Mouse (Mus musculus) heart, embryonic 13.5 days (tissue): Measurements from ENCODE around the gene Rdh5. TPM values are rescaled to one million over a fixed set of nuclear protein-coding genes. Genes with fewer than 3 reads are reported as not detected.

ENCODE experiments used
- ATAC-seq: fragments of 200-750 bp; cut with Nextera tagmentation; 2 replicates; pipeline ENCODE4 v1.8.0; 2017; ENCODE audit warnings: moderate TSS enrichment; ENCODE audit not compliant: insufficient number of reproducible peaks, low FRiP score, low TSS enrichment; ENCODE audit errors: extremely low read depth
- H3K27ac ChIP-seq: fragments of 300-500 bp; sonication (generic); replicated peaks from 2 replicates; pipeline ENCODE4 v1.5.1; 2015; ENCODE audit warnings: moderate library complexity, mild to moderate bottlenecking, inconsistent platforms
- H3K27me3 ChIP-seq: fragments of 300-500 bp; sonication (generic); replicated peaks from 2 replicates; pipeline ENCODE4 v1.6.1; 2015; ENCODE audit warnings: mild to moderate bottlenecking, inconsistent platforms
- H3K36me3 ChIP-seq: fragments of 300-500 bp; sonication (generic); 2 replicates; pipeline ENCODE4 v1.6.1; 2015; ENCODE audit warnings: mild to moderate bottlenecking, inconsistent platforms
- H3K4me1 ChIP-seq: fragments of 300-500 bp; sonication (generic); 2 replicates; pipeline ENCODE4 v1.6.1; 2015; ENCODE audit warnings: inconsistent platforms
- H3K4me2 ChIP-seq: fragments of 300-500 bp; sonication (generic); 2 replicates; pipeline ENCODE4 v1.6.1; 2015; ENCODE audit warnings: inconsistent platforms, mild to moderate bottlenecking, moderate library complexity
- H3K4me3 ChIP-seq: fragments of 300-500 bp; sonication (generic); 2 replicates; pipeline ENCODE4 v1.5.1; 2015; ENCODE audit warnings: moderate library complexity, mild to moderate bottlenecking, inconsistent platforms
- H3K9ac ChIP-seq: fragments of 300-500 bp; sonication (generic); 2 replicates; pipeline ENCODE4 v1.6.1; 2015; ENCODE audit warnings: inconsistent platforms, mild to moderate bottlenecking, moderate library complexity
- H3K9me3 ChIP-seq: fragments of 300-500 bp; sonication (generic); 2 replicates; pipeline ENCODE4 v1.6.1; 2016; ENCODE audit warnings: inconsistent platforms
- WGBS: fragments of 180-500 bp; shearing (Covaris S2); methylation state at CpG from one replicate; pipeline ENCODE4 v1.1.7; 2015; ENCODE audit warnings: mixed read lengths; 5-methylcytosine and 5-hydroxymethylcytosine counted together
- polyA plus RNA-seq: library from polyadenylated mRNA; unstranded; fragments of >200 nt; fragmentation: Nextera tagmentation; extraction: Ambion mirVana; gene quantifications from 2 replicates; pipeline ENCODE4 v1.2.1, GENCODE M21; 2015

Rdh5 gene
- polyA plus RNA-seq, 1 experiment from 2014 or later, result 8.9 TPM

DNA sequence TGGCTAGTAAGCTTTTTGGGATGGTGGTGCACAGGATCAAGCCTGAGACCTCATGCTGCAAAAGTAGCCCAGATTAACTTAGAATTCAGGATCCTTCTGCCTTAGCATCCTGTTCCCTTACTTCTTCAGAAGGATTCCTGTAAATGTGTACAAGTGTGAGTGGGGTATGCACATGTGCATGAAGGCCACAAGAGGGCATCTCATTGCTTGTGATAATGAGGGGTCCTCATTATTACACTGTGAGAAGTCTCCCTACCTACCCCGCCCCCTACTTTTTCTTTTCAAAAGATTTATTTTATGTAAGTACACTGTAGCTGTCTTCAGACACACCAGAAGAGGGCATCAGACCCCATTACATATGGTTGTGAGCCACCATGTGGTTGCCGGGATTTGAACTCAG lies 7.1 kb downstream of the Rdh5 start:
- H3K27ac ChIP-seq, result no peak overlapping the region
- H3K9ac ChIP-seq, result no peak overlapping the region
- H3K4me3 ChIP-seq, result no peak overlapping the region
- 73% methylated on average over 2 of the region's 2 CpGs for WGBS
- H3K4me2 ChIP-seq, result no peak overlapping the region
- H3K9me3 ChIP-seq, result no peaks in the 10 kb centered on the region
- H3K36me3 ChIP-seq, result peaks cover 78% of the 10 kb centered on the region
- peaks cover 47% of the 10 kb centered on the region for H3K4me1 ChIP-seq
- no peaks in the 10 kb centered on the region for H3K27me3 ChIP-seq
- ATAC-seq, result no peak

DNA sequence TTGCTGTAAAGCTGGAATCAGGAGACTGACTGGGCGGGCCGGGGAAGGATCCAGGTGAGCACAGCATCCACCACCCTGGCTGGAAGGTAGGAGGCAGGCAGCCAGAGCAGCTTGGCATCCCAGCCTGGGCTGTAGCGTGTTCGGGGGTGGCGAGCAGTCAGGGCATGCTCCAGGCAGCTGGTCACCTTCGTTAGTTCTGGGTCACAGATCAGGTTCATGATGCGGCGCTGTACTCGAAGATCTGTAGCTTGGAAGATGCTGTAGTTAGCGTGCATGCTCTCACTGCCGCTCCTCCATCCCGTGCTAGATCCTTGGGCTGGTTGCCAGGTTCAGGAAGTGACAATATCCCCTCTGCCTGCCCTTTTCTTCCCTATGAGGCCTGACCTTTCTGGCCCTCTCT lies 9.0 kb downstream of the Rdh5 start:
- peaks cover 70% of the 10 kb centered on the region for H3K36me3 ChIP-seq
- no peaks in the 10 kb centered on the region for H3K9me3 ChIP-seq
- H3K9ac ChIP-seq, result peak overlapping the region; percentile 28; the same call in 1 of the 2 replicates
- peaks cover 41% of the 10 kb centered on the region for H3K4me1 ChIP-seq
- H3K27ac ChIP-seq, result no peak overlapping the region
- no peak for ATAC-seq
- 84% methylated on average over 12 of the region's 12 CpGs for WGBS
- H3K4me2 ChIP-seq, result no peak overlapping the region
- H3K27me3 ChIP-seq, result no peaks in the 10 kb centered on the region
- no peak overlapping the region for H3K4me3 ChIP-seq

DNA sequence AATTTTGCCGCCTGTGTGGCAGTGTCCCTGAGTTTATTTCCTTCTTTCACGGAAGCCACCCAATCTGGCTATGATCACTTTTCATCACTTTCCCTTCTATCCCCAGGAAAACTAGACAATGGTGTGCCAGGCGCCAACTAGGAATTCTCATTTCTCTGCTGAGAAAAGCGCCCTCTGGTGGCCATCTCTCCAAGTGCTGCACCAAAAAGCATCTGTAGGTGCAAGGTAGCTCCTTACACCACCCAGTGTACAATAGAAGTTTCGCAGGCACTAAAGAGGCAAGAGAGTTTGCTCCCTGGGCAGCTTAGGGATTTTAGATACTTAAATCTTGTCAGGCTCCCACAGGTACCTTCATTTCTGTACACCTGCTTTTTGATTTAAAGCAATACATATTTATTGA lies 9.5 kb downstream of the Rdh5 start:
- peaks cover 38% of the 10 kb centered on the region for H3K4me1 ChIP-seq
- H3K4me2 ChIP-seq, result no peak overlapping the region
- H3K9ac ChIP-seq, result no peak overlapping the region
- H3K36me3 ChIP-seq, result peaks cover 67% of the 10 kb centered on the region
- no peaks in the 10 kb centered on the region for H3K27me3 ChIP-seq
- H3K4me3 ChIP-seq, result no peak overlapping the region
- H3K9me3 ChIP-seq, result no peaks in the 10 kb centered on the region
- H3K27ac ChIP-seq, result peak overlapping the region; percentile 41; the same call in 1 of the 2 replicates
- WGBS, result 11% methylated on average over 5 of the region's 5 CpGs
- no peak for ATAC-seq

DNA sequence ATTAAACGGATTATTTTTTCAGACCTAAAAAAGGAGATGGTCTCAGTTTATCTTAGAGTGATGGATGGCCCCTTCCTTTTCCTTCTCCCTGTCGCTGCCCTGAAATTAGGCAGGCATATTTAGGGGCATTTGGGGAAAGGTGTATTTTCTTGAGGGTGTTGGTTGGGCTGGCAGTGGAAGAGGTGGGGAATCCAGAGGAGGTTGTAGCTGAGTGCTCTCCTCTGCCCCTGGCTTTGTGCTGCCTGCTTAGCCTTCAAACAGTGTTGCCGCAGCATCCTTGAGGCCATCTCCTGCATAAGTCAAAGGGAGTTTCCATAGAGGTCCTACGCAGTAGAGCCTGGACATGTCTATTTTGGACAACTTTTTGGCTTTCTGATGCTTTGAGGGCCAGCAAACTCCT lies 9.9 kb downstream of the Rdh5 start:
- no peak overlapping the region for H3K9ac ChIP-seq
- H3K27ac ChIP-seq, result peak overlapping the region; percentile 41; the same call in 1 of the 2 replicates
- no peak overlapping the region for H3K4me3 ChIP-seq
- H3K9me3 ChIP-seq, result no peaks in the 10 kb centered on the region
- no peak for ATAC-seq
- no peak overlapping the region for H3K4me2 ChIP-seq
- H3K36me3 ChIP-seq, result peaks cover 63% of the 10 kb centered on the region
- WGBS, result 65% methylated on average over 4 of the region's 4 CpGs
- peaks cover 38% of the 10 kb centered on the region for H3K4me1 ChIP-seq
- no peaks in the 10 kb centered on the region for H3K27me3 ChIP-seq

DNA sequence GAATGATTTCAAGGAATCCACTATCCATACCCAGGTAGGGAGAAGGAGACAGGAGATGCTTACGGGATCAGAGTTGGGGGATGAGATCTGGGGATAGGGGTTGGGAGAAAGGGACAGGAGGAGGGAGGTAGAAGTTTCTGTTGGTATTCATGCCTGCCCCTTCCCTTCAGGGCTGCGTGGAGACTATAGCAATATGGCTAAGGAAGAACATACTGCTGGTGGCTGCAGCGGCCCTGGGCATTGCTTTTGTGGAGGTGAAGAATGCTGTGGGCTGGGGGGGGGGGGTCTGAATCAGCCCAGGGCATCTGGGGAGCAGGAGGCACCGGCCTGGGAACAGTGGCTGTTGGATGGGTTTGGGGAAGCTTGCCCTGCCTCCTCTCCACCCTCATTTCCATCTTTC lies 10.4 kb downstream of the Rdh5 start:
- WGBS, result 80% methylated on average over 4 of the region's 4 CpGs
- Histone ChIP-seq H3K4me1 (peaks cover 38% of the 10 kb centered on the region), H3K27ac (no peak overlapping the region), H3K9me3 (no peaks in the 10 kb centered on the region), H3K27me3 (no peaks in the 10 kb centered on the region), H3K9ac (peak overlapping the region; percentile 1), H3K36me3 (peaks cover 58% of the 10 kb centered on the region), H3K4me2 (no peak overlapping the region), H3K4me3 (no peak overlapping the region)
- no peak for ATAC-seq

DNA sequence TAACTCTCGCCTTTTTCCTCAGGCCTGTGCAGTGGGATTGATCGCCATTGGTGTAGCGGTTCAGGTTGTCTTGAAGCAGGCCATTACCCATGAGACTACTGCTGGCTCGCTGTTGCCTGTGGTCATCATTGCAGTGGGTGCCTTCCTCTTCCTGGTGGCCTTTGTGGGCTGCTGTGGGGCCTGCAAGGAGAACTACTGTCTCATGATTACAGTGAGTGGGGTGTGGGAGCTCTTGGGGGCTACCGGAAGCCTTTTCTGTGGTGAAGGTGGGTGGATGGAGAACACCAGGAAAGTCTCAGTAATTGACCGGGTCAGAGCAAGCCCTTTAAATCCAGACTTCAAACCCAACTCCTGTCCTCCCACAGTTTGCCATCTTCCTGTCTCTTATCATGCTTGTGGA lies 11.3 kb downstream of the Rdh5 start:
- peak overlapping the region; percentile 95 for H3K4me3 ChIP-seq
- H3K9ac ChIP-seq, result peak overlapping the region; percentile 99
- no peaks in the 10 kb centered on the region for H3K9me3 ChIP-seq
- 86% methylated on average over 6 of the region's 6 CpGs for WGBS
- peaks cover 49% of the 10 kb centered on the region for H3K36me3 ChIP-seq
- peak overlapping the region; percentile 39; the same call in 1 of the 2 replicates for H3K27ac ChIP-seq
- peak overlapping the region; percentile 79 for H3K4me2 ChIP-seq
- no peak for ATAC-seq
- H3K27me3 ChIP-seq, result no peaks in the 10 kb centered on the region
- H3K4me1 ChIP-seq, result peaks cover 38% of the 10 kb centered on the region

DNA sequence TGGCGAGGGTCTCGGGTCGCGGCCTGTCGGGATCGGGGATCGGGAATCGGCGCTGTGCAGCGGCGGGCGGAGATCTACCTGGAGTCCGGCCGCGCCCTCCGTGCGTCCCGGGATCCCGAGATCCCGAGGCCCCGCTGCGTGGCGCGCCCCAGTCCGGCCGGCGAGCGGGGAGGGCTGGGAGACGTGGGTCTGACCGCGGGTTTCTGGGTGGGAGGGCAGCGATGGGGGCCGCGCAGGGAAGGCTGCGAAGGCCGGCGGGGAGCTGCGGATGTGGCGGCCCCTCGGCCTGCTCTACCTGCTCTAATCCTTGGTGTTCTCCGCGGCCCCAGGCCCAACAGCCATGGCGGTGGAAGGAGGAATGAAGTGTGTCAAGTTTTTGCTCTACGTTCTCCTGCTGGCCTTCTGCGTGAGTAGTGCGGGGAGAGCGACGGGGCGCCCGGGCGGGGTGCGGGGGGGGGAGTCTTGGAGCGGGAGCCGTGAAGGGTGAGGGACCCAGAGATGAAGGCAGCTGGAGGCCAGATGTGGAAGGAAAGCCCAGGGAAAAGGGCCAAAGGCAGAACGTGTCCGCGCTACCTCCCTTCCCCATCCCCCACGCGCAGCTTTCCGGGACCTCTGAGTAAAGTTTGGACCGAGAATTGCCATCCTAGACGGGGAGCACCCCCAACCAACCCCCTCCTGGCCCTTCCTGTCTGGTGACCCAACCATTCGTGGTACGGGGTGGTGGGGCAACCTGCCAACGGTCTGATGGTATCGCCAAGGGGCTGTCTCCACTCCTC lies 12.4 kb downstream of the Rdh5 start:
- Histone ChIP-seq H3K4me2 (peak overlapping the region; percentile 79), H3K27ac (peak overlapping the region; percentile 94), H3K27me3 (no peaks in the 10 kb centered on the region), H3K9me3 (no peaks in the 10 kb centered on the region), H3K9ac (peak overlapping the region; percentile 99), H3K36me3 (peaks cover 40% of the 10 kb centered on the region), H3K4me3 (peak overlapping the region; percentile 95), H3K4me1 (peaks cover 38% of the 10 kb centered on the region)
- WGBS, result under 1% methylated on average over 64 of the region's 66 CpGs
- ATAC-seq, result peak; percentile 4; the same call in 1 of the 2 replicates

DNA sequence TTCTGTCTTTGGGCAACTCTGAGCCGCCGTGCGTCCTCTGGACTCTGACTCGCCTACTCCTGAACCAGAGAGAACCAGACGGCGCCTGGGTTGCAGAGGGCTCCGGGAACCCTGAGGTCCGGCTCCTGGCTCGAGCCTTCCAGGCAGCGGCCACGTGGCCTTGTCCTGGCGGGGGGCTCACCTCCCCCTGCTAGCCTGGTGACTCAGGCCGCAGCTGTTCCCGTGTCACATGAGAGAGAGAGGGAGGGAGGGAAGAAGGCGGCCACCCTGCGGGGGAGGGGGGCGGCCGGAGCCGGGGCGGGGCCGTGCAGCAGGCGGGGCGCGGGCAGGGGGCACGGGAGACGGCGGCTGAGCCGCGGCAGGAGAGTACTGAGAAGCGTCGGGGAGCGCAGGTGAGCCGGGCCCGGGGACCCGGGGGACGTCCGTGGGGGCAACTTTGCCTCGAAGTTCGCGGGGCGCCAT lies 13.1 kb downstream of the Rdh5 start:
- peak overlapping the region; percentile 79 for H3K4me2 ChIP-seq
- ATAC-seq, result peak; percentile 73
- peak overlapping the region; percentile 95 for H3K4me3 ChIP-seq

DNA sequence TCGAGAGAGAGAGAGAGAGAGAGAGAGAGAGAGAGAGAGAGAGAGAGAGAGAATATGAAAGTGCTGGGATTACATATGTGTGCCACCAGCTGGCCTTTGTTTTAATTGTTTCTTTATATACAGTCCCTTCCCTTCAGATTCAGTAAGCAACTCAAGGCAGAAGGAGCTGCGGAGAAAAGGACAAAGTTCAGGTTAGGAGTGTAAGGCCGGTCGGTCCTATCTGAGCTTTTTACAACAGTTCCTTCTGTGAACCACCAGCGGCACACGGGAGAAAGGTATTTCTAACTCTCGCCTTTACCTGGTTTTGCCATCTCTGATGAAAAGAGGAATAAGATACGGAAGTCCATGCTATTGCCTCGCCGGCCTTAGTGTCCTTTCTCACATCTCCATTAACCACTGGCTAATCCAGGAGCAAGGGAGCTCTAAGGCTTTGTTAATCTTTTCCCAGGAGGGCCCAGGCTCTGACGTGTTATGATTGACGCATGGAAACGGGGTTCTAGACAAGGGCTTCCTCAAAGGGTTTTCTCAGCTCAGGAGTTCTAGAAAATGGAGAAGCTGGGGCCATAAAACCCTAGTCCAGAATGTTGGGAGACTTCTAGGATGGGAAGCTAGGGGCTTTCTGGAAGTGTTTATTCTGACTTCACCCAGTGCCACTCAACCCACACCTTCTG lies 13.8 kb downstream of the Rdh5 start:
- WGBS, result 61% methylated on average over 13 of the region's 13 CpGs
- peak overlapping the region; percentile 79 for H3K4me2 ChIP-seq
- H3K9me3 ChIP-seq, result no peaks in the 10 kb centered on the region
- H3K4me1 ChIP-seq, result peaks cover 38% of the 10 kb centered on the region
- H3K9ac ChIP-seq, result peak overlapping the region; percentile 99
- no peaks in the 10 kb centered on the region for H3K27me3 ChIP-seq
- peak overlapping the region; percentile 94 for H3K27ac ChIP-seq
- H3K4me3 ChIP-seq, result peak overlapping the region; percentile 95
- no peak for ATAC-seq
- H3K36me3 ChIP-seq, result peaks cover 27% of the 10 kb centered on the region

More for the DNA sequence above, 13.1 kb downstream of the Rdh5 start:
- H3K27me3 ChIP-seq, result no peaks in the 10 kb centered on the region
- H3K9me3 ChIP-seq, result no peaks in the 10 kb centered on the region
- 1% methylated on average over 39 of the region's 41 CpGs for WGBS
- peaks cover 38% of the 10 kb centered on the region for H3K4me1 ChIP-seq
- H3K36me3 ChIP-seq, result peaks cover 34% of the 10 kb centered on the region
- H3K27ac ChIP-seq, result peak overlapping the region; percentile 94
- peak overlapping the region; percentile 99 for H3K9ac ChIP-seq

DNA sequence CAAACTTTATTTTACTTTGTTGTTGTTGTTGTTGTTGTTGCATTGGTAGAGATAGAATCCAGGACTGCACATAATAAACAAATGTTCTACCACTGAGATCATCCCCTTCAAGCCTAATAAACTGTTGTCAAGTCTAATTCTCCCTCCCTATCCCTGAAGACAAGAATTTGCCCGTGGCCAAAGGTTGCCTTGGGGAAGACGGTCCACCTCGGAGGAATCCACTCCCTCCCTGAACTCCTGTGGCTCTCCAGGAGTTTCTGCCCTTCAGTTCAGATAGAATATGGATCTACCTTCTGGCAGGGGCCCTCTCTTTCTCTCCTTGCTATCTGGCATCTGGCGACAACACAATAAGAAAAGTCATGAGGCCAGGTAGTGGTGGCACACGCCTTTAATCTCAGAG lies 17.9 kb downstream of the Rdh5 start:
- Histone ChIP-seq H3K36me3 (no peaks in the 10 kb centered on the region), H3K9me3 (no peaks in the 10 kb centered on the region), H3K9ac (no peak overlapping the region), H3K27ac (no peak overlapping the region), H3K4me3 (no peak overlapping the region), H3K4me1 (peaks cover 8% of the 10 kb centered on the region), H3K4me2 (no peak overlapping the region), H3K27me3 (no peaks in the 10 kb centered on the region)
- 69% methylated on average over 5 of the region's 5 CpGs for WGBS
- no peak for ATAC-seq

DNA sequence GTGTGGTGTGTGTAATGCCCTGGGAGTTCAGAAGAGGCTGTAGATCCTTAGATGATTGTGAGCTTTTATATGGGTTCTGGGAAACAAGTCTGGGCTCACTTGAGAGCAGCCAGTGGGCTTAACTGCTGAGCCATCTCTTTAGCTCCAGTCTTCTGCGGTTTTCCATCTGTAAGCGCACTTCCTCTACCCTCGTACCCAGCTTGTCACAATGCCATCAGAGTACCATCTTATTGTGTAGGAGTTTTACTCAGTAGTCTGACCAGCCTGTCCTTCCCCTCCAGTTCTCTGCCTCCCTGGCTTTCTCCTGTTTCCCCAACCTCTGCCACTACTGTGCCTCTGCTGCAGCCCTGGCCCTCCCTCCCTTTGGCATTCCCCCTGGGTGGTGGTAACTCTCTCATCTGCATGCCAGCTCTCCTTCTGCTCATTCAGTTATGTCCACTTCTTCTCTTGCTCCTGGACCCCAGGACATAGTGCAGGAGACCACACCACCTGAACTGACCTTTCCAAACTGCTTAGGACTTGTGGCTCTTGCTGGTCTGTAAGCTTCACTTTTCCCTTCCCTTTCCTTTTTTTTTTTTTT lies 20.2 kb downstream of the Rdh5 start:
- no peaks in the 10 kb centered on the region for H3K4me1 ChIP-seq
- no peak for ATAC-seq

More for the DNA sequence above, 20.2 kb downstream of the Rdh5 start:
- H3K9ac ChIP-seq, result no peak overlapping the region
- H3K36me3 ChIP-seq, result no peaks in the 10 kb centered on the region
- no peaks in the 10 kb centered on the region for H3K9me3 ChIP-seq
- 0 out of 2 replicates have a peak, but pooled peaks cover 5% of the 10 kb centered on the region for H3K27me3 ChIP-seq
- H3K4me2 ChIP-seq, result no peak overlapping the region
- WGBS, result 76% methylated on average over 3 of the region's 3 CpGs
- H3K4me3 ChIP-seq, result no peak overlapping the region
- H3K27ac ChIP-seq, result no peak overlapping the region
